Mouse (Mus musculus) lung, postnatal 4 days (tissue): ENCODE data around the gene Fbxo24.
A peak's percentile ranks its signal among the peaks of the same experiment; 100 is the strongest.
"Not testable (repeated sequence)": the region's sequence is repeated elsewhere in the genome, so short reads cannot be mapped to it uniquely, and the experiment has no call there.

Source experiments
- DNase-seq, 2 experiments: peaks; one replicate each; pipeline ENCODE4 v3.0.0; 2021

Gene Fbxo24

DNA sequence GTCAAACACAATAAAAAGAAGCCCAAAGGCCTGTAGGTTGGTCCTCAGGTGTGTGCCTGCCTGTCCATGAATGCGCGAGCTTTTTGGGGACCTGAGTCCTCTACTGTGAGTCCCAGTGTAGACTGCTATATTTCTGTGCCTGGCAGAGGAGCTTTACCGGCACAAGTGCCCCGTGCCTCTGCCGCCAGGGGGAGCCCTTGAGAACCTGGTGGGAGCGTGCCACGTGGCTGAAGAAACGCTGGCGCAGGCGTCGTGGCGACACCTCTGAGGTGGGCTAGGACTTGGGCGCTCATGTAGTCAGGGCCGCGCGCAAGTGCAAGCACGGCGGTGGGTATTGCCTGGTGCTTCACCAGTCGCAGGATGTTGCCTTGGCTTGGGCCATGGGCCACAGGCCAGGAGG lies 12.3 kb upstream of the Fbxo24 start, which contains the start of gene Sap25:
Gene Sap25, plus strand, starts transcription at position 281 of the 400 bp plus-strand sequence.
- peak; percentile 51 to 58 for DNase-seq

DNA sequence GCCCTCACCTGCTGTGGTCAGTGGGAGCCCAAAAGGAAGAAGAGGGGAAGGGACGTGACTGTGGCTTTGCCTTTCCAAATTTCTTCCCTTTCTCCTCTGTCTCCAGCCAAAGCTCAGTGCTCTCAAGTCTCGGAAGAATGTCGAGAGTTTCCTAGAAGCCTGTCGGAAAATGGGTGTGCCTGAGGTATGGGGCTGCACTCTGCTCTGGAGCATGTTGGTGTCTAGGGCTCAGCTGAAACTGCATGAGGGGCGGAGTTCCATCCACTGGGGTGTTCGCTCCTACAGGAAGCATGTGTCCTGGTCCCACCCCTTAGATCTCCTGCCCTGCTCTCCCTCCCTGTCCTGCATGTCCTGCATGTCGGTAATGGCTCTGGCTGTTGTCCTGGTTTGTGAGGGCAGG lies 10.7 kb upstream of the Fbxo24 start:
- peak; percentile 47 to 66 for DNase-seq

DNA sequence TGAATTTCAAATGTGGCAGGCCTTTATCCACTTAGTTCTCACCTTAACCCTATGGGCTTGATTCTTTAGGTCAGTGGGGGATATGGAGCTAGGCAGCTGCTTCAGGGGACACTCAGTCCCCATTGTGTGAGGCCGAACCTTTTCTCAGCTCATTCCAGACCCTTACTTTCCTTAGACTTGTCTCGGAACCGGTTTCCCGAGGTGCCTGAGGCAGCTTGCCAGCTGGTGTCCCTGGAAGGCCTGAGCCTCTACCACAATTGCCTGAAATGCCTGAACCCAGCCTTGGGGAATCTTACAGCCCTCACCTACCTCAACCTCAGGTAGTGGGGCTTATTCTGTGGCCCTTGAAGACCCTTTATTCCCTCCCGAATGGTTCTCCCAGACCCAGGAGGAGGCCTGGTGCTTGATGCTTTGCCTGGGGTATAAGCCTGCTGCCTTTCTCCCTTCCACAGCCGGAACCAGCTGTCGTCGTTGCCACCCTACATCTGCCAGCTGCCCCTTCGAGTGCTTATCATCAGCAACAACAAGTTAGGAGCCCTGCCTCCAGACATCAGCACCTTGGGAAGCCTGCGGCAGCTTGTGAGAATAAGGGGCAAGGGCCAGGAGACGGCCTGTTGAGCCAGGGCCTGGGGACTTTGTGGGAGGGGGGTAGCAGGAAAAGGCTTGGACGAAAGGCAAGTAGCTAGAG lies 4.7 kb upstream of the Fbxo24 start:
- peak; percentile 67 to 83 for DNase-seq

DNA sequence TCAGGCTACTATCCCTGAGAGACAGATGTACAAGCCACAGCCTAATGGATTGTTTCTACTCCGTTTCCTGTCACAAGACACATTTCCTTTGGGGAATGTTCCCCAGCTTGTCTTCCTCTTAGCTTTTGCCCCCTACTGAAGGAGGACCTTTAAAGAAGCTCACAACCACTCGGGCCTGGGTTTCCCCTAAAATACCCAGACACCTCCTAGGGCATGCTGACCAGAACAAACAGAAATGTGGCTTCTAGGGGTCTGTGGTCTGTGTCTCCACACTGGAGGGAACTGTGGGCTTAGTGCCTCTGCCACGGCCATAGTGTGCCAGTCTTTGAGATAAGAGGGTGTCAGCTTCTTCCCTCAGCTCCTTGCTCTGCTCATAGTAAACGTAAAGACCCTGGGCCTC lies 2.8 kb upstream of the Fbxo24 start:
- no peak for DNase-seq

DNA sequence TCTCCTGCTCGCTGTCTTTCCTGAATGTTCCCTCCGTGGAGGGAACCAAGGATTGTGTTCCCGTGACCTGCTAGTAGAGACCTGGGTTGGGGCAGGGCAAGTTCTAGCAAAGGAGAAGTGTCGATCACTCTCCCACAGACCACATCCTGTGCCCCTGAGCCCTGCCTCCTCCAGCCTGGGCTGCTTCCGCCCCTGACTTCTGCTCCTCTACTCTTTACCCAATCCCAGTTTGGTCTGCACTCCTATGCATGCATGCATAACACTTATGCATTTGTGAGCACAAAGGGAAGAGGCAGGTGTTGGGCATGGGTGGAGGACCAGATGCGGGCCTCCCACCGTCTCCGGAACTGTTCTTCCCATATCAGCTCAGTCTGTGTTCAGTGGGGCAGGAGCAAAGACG lies 2.4 kb upstream of the Fbxo24 start:
- DNase-seq: peak; percentile 75 to 79

DNA sequence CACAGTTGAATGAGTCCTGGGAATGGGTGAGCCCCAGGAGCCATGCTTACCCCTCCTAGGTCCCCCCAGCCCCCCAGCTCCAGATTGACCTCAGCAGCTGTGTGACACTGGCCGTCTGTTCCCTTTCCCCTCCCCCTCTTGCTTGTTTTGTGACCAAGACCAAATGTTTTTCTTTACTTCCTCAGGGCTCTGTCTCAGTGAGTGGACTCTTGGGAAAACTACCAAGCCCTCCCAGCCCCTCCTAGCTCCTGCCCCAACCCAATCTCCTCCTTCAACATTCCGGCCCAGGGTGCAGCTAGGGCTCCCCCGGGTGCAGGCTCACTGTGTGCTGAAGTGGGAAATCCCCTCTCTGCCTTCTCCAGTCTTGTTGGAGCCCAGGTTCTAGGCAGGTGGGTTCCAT lies 1.8 kb upstream of the Fbxo24 start:
- peak; percentile 67 to 85 for DNase-seq

DNA sequence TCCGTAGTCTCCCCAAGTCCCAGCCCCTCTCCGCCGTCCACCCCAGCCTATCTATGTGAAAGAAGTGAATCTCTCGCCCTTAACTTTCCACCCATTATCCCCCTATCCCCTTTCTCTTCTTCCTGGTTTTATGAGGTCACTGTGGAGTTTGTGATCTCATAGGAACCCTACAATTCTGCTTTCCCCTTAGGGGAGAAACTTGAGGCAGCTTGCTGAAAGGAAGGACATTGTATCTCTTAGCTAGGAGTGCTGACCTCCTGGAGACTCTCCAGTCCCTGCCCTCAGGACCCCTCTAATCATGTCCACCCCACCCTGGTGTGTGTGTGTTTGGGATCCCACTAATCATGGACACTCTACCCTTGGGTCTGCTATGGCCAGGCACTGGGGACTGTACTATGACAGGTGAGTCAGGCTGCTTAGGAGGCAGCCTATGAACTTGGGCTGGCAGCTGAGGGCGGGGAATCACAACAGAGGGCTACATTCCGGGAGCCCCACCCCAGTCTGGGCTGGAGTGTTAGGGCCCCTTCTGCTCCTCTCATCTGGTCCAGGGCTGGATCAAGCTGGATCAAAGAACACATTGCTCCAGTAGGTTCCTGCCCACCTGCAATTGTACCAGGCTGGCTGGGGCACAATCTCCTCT lies 1.2 kb upstream of the Fbxo24 start:
- peak; percentile 70 to 87 for DNase-seq

DNA sequence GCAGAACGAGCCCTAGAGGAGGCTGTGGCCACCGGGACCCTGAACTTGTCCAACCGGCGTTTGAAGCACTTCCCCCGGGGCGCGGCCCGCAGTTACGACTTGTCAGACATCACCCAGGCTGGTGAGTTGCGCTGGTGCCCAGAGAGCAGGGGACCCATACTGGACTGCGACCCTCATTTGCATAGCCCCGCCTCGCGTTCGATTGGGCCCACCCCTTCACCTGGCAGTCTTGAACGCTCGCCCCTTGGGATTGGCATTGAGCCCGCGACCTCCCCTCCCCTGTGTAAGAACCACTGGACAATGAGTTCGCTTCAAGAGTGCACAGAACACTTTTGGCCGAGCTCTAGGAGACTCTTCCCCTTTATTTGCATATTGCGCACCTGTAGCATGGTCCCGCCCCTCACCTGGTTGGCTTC lies 512 bp upstream of the Fbxo24 start:
- DNase-seq: peak; percentile 83 to 89

DNA sequence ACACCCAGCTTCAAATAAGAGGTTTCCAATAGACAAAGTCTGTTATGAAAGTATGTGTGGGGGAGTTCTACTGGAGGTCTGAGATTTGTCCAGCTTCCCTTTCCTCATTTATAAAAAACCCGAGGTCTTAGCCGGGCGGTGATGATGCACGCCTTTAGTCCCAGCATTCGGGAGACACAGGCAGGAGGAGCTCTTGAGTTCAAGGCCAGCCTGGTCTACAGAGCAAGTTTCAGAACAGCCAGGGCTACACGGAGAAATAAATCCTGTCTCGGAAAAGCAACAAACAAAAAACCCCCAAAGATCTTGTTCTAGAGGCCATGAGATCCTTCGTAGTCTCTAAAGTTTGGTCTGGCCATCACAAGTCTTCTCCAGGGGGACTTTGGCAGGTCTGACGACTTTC lies 811 bp downstream of the Fbxo24 start:
- peak in 1 of 2 experiments; percentile 49 for DNase-seq

DNA sequence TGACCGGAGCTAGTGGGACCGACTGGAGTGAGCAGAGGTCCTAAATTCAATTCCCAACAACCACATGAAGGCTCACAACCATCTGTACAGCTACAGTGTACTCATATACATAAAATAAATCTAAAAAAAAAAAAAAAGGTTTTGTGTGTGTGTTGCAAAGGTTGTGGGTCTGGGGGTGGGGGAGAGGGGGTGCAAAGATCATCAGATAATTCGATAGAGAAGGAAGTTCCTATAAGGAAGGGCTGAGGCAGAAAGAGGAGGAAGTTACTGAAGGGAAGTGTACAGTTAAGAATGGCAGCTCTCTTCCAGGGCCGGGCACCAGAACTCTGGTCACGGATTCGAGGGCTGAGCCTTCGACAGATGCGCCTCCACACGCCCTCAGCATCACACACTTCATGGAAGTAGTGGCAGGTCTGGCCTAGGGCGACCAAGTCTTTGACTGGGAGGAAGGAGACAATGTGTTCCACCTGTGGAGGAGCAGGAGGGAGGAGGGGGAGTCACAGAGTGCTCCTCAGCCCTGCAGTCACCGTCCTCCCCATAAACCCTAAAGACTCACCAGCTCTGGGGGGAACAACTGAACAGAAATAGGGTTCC lies 4.8 kb downstream of the Fbxo24 start:
- DNase-seq: no peak

DNA sequence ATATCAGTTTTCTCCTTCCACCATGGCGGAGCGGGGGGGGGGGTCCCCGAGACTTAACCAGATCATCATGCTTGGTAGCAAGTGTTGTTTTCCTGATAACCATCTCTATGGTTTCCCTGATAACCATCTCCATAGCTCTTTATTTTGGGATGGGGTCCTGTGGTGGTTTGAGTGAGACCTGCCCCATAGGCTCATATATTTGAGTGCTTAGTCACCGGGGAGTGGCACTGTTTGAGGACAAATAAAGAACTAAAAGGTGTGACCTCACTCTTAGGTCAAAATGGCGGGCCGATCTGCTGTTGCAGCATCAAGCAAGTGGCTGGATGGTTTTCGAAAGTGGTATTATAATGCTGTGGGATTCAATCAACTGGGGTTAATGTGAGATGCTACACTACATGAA lies 13.5 kb downstream of the Fbxo24 start:
- no peak for DNase-seq

DNA sequence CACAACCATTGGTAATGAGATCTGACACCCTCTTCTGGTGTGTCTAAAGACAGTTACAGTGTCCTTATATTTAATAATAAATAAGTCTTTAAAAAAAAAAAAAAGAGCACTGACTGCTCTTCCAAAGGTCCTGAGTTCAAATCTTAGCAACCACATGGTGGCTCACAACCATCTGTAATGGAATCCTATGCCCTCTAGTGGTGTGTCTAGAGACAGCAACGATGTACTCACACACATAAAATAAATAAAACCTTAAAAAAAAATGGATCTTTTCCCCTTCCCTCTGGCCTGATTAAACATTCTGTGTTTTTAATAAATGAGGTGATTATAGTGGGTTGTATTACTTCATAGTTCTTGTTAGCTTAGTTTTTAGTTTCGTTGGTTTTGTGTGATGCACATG lies 13.9 kb downstream of the Fbxo24 start:
- DNase-seq: not testable (repeated sequence)

DNA sequence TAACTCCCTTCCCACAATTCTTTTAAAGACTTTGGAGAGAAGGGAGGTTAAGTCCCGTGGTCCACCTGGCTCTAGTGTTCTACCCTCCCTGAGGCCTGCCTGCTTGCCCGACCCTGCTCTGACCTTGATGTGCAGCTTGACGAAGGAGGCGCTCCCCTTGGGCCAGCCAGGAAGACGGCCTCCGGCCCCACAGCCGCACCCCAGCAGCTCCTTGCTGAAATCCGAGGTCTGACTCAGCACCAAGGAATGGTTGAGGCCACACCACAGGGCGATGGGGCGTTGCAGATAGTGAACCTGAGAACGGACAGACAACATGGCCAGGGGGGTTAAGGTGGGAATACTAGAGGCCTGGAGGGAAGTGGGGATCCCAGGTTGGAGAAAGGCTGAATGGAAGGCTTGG lies 15.3 kb downstream of the Fbxo24 start, which contains the start of gene Pcolce:
Gene Pcolce, minus strand, starts transcription at position 235 of the 400 bp plus-strand sequence.
- peak; percentile 42 to 65 for DNase-seq

DNA sequence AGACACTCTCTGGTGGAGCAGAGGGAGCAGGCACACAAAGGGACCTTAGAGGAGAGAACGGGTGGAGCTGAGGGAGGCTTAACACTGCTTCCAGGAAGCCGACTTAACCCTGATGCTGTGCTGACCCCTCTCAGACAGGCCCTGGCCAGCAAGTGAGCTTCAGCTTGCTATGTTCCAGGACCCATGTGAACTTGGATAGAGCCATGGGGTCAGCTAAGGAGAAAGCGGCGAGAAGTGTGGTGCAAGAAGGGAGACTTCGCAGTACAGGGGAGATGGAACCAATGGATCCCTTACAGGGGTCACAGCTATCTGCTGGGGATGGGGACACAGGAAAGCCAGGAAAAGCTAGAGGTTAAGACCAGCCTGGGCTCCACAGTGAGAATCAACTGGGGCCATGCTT lies 15.7 kb downstream of the Fbxo24 start:
- DNase-seq: no peak

DNA sequence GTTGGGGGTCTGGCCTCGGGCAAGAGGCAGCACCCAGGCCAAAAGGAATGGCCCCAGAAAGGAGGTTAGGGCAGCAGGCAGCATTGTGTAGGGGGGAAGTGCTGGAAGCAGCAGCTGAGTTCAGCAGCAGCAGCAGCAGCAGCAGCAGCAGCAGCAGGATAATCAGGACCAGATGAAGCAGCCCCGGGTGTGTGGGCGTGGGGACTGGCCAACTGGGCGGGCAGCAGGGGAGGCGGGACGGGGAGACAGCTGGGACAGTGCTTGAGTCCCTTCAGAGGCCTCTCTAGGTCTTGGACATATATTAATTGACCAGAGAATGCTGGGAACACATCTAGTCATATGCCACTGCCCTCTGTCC lies 17.6 kb downstream of the Fbxo24 start:
- DNase-seq: peak; percentile 70 to 88

DNA sequence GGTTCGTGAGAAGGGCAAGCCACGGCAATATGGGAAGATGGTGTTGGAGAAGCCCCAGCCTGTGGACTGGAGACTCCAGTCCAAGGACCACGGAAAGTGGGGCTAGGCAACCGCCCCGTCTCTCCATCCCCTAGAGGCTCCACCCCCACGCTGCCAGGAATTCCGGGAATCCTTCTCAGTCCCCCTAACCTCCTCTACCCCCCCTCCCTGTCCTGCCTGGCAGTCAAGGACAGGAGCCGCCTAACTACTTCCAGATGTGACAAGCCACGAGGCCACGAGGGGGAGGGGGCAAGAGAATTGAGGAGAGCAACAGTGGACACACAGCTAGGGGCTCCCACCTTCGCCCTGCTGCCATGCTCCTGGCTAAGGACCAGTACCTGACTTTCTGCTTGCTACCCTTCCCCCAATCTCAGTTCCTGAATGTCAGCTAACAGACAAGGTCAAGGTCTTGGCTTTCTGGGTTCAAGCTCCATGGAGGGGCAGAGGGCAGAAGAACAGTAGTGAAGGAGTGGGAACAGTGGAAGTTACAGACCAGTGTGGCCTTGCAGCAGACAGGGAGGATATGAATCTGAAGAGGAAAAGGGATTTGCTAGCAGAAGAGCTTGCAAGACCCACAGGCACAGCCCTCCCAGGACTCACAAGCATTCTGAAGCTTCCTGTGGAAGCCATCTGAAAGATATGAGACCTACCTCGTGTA lies 18.1 kb downstream of the Fbxo24 start:
- peak; percentile 78 to 88 for DNase-seq

DNA sequence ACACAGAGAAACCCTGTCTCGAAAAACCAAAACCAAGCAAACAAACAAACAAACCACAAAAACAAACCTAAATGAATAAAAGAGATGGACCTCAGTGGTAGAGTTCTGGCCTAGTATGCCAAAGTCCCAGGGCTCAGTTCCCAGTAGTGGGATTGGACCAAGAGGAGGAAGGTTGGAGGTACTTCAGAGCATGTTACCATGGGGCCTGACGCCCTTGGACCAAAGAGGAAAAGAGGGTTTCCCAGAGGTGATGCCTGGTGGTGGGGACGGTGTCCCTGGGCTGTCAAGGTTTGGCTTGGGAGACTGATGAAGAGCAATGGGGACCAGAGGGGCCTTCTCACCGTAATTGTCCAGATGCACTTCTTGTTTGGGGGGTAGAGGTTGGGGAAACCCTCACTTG lies 18.7 kb downstream of the Fbxo24 start:
- no peak for DNase-seq

DNA sequence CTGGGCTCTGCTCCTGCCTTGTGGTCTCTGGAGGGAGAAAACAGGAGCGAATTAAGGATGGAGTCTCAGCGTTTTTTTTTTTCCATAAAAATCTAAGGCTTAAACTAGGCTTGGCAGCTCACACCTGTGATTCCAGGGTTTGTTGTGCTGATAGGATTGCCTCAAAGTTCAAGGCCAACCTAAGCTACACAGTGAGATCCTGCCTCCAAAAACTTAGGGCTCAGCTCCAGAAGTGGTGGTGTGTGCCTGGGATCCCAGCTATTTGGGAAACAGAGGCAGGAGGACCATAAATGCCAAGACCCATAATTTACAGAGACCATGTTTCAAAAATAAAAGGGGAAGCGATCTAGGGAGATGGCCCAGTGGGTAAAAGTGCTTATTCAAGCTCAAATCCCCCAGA lies 19.5 kb downstream of the Fbxo24 start:
- no peak for DNase-seq

DNA sequence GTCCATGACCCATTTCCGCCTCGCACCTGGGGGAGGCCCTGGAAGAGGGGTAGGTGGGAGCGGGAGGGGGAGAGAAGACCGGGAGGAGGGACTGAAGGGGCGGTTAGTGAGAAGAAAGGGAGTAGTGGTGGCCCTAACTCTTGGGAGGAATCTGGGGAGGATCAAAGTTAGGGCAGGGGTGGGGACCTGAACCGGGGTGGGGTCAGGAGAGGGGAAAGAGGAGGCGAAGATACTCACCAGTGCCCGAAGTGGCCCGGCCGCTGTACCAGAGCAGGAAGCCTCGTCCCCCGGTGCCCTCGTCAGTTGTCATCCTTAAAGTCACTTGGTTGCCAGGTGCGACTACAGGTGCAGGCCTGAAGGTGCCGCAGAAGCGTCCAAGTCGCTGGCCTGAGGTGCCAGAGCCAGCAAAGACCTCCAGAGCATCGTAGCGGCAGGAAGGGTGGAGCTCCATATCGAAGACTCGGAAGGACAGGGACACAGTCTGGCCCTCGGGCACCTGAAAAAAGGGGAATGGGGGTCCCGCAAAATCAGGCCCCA lies 20.1 kb downstream of the Fbxo24 start:
- peak in 1 of 2 experiments; percentile 47 for DNase-seq

DNA sequence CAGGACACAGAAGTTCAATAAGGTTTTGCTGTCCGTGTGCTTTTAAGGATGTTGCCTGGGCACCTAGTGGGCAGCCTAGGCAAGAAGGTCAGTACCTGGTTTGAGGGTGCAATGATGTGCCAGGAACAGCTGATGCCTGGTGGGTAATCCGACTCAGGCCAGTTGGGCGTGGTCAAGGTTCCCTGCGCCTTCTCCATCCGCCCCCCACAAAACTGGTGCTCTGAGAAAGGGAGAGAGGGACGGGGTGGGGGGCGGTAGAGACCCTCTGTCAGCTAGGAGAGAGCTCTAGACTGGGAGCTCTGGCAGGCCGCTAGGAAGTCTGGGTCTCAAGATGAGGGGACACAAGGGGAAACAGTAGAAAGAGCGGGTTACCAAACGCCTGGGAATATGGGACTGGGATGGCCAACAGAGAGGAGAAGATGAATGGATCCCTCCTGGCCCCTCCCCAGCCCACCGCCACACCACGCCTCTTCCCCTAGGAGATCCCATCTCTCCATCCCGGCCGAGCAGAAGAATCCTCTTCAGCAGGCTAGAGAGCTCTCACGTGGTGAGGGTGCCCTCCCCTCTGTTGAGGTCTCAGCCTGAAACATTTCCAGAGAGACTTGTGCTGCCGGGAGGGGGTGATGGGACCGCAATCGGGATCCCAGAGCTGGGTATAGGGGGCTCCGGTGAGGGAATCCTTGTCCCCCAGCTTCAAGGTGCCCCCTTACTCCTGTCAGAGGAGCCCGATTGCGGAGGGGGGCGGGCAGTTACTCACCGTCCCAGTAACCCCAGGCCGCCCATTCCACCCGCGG lies 20.7 kb downstream of the Fbxo24 start:
- DNase-seq: no peak

DNA sequence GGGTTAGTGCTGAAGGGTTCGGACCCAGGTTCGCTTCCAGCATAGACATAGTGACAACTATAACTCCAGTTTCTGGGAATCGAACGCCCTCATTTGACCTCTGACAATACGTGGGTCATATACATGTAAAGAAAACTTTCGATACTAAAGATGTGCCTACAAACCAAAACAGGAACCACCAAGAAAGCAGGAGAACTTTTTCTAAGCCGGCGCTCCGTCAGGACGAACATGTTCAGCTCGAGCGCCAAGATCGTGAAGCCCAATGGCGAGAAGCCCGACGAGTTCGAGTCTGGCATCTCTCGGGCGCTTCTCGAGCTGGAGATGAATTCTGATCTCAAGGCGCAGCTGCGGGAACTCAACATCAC lies 27.5 kb downstream of the Fbxo24 start:
- peak in 1 of 2 experiments; percentile 46 for DNase-seq

DNA sequence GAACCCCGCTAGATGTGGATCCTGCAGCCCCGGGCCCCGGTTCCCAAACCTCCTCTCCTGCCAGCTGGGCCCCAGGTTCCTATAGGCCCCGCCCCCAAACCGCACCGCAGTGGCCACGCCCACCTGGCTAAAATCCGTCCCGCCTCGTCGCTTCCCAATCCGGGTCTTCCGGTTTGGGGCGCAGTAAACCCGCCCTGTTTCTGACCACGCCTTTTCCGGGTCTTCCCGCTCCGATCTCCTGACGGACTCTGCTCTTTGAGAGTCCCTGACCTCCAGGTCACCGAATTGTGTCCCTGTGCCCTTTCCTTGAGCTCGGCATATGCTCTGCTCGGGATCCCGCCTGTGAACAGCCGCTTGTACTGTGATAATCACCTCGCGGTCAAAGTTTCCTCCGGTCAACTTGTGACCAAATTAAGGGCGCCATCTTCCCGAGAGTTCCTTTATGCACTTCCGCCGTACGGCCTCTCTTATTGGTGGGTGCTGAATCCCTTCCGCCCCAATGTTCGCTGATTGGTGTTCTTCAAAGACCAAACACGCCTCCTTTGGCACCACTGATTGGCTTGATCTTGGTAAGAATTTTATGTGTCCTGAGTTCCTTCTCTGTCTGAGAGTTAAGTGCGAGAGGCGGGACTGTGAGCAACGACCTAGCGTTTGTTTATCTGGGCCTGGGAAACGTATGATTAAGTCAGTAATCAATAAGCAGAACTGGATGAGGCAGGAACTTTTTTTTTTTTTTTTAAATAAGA lies 28.0 kb downstream of the Fbxo24 start, which contains the start of gene Mospd3:
Gene Mospd3, minus strand, starts transcription at position 440 of the 746 bp plus-strand sequence.
- peak; percentile 96 to 97 for DNase-seq
